Mouse (Mus musculus) heart, postnatal 0 days (tissue): ENCODE results near the gene Ykt6.

Experiments used
- CTCF ChIP-seq: IDR thresholded peaks from 2 replicates; pipeline ENCODE4 v1.5.1; 2016; ENCODE audit warnings: antibody characterized with exemption, control low read depth, low read depth
- EP300 ChIP-seq: IDR thresholded peaks from 2 replicates; pipeline ENCODE4 v1.6.1; 2016; ENCODE audit warnings: antibody characterized with exemption, low read depth

DNA sequence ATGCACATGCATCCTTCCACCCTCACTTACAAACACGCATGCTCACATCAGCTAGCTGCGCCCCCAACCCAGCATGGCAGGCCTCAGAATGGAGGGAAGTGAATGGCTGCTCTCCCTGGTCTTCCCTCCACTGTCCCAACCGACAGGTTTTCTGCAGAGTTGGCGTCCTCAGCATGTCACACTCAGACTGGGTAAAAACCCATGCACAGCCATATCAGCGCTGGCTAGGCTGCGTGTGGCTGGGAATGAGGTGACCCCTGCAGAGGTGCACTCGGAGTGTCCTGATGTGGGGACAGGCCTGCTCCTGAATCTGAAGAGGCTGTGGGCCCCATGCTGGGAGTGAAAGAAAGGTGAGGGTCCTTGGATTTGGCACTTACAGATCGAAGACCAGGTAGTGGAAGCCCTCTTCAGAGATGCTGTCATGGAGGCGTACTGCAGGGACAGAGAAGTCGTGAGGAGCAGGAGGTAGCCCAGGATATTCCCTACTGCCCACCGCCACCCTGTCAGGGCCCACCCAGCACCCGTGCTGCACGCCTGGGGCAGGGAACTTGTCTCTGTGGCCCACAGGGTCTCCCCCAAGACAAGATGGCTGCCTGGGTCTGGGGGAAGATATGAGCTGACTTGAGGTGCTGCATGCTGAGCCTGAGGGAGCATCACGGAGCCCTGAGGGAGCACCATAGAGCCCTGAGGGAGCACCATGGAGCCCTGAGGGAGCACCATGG lies 45.6 kb downstream of the Ykt6 start:
- TF ChIP-seq CTCF (no peak), EP300 (no peak)
